ENCODE assay signal across 23 mouse cellular contexts in genomic region chr9:111228446-111228845, GRCm38 (mm10). TPM values are rescaled to one million over a fixed set of nuclear protein-coding genes. Genes with fewer than 3 reads are reported as not detected.
DNase-seq lines count a peak whose midpoint lies in the region; ATAC-seq and TF ChIP-seq lines count a peak whose summit lies in the region.
"Had no signal": no experiment of that assay in that cellular context is flagged by ENCODE, and none has a peak within 500 bp of the region (broad histone marks: within the 10 kb centered on the region; RNA-seq: fewer than 3 reads in every experiment).

No protein-coding gene starts in this region.

- no peaks in the 10 kb centered on the region for H3K27me3 ChIP-seq in intestine, postnatal 0 days (replicated peaks; ENCODE audit: control insufficient read depth, insufficient read depth, low read length)
- no peaks in the 10 kb centered on the region for H3K27me3 ChIP-seq in intestine, embryonic 15.5 days (replicated peaks)
- H3K27me3 ChIP-seq in heart, embryonic 11.5 days (ENCODE audit: control insufficient read depth, insufficient read depth, low read length): no peaks in the 10 kb centered on the region
- H3K27me3 ChIP-seq in heart, postnatal 0 days (ENCODE audit: control insufficient read depth, insufficient read depth, low read length): no peaks in the 10 kb centered on the region
- H3K27me3 ChIP-seq: embryonic facial prominence, embryonic 12.5 days; forebrain, embryonic 12.5 days; hindbrain, embryonic 13.5 days; liver, embryonic 15.5 days; lung, embryonic 15.5 days; Patski; stomach, embryonic 15.5 days had no signal

- intact Hi-C loops in gastrocnemius, adult 2 months (cut with DNase I): no loop called here

- H3K9ac ChIP-seq in intestine, postnatal 0 days (ENCODE audit: low read depth, low read length): no peak overlapping the region
- H3K9ac ChIP-seq in intestine, embryonic 15.5 days: no peak overlapping the region
- H3K9ac ChIP-seq in heart, embryonic 11.5 days (ENCODE audit: low read depth, low read length): 0 out of 2 replicates have a peak overlapping the region, but pooled peaks have one; percentile 6
- H3K9ac ChIP-seq in heart, postnatal 0 days (replicated peaks; ENCODE audit: low read depth, low read length): no peak overlapping the region
- H3K9ac ChIP-seq: embryonic facial prominence, embryonic 12.5 days; forebrain, embryonic 12.5 days; hindbrain, embryonic 13.5 days; liver, embryonic 15.5 days; lung, embryonic 15.5 days; stomach, embryonic 15.5 days had no signal

- no peak overlapping the region for H3K27ac ChIP-seq in intestine, postnatal 0 days (ENCODE audit: low read depth, low read length)
- no peak overlapping the region for H3K27ac ChIP-seq in intestine, embryonic 15.5 days
- H3K27ac ChIP-seq in heart, embryonic 11.5 days (ENCODE audit: low read depth, low read length): no peak overlapping the region
- peak overlapping the region; percentile 59 for H3K27ac ChIP-seq in heart, postnatal 0 days (ENCODE audit: low read depth)
- H3K27ac ChIP-seq in gastrocnemius, adult 2 months: no peak overlapping the region
- H3K27ac ChIP-seq: embryonic facial prominence, embryonic 12.5 days; forebrain, embryonic 12.5 days; hindbrain, embryonic 13.5 days; limb, embryonic 10.5 days; liver, embryonic 15.5 days; lung, embryonic 15.5 days; stomach, embryonic 15.5 days had no signal

- DNase-seq in heart, postnatal 0 days (ENCODE audit: low spot score): peak; percentile 77
- no peak for DNase-seq in thymus, postnatal 10 days (ENCODE audit: low spot score in 2 of 2)
- DNase-seq in gastrocnemius, adult 2 months: no peak
- no peak for DNase-seq in gastrocnemius, postnatal 25 days
- DNase-seq: cerebellum, adult 2 months; cerebellum, postnatal 25 days; kidney, adult 8-10 months; kidney, postnatal 10 days; liver; lung, postnatal 36 days; thymus, adult 2 months had no signal

- 72% methylated on average over 5 of the region's 5 CpGs for WGBS in intestine, postnatal 0 days
- WGBS in intestine, embryonic 15.5 days: 69% methylated on average over 5 of the region's 5 CpGs
- WGBS in heart, embryonic 11.5 days (ENCODE audit: insufficient replicate concordance): 42% methylated on average over 5 of the region's 5 CpGs
- WGBS in heart, postnatal 0 days: 20% methylated on average over 5 of the region's 5 CpGs

- no peak overlapping the region for H3K4me2 ChIP-seq in intestine, postnatal 0 days (replicated peaks; ENCODE audit: low read depth)
- H3K4me2 ChIP-seq in intestine, embryonic 15.5 days (replicated peaks): no peak overlapping the region
- H3K4me2 ChIP-seq in heart, embryonic 11.5 days: no peak overlapping the region
- no peak overlapping the region for H3K4me2 ChIP-seq in heart, postnatal 0 days (ENCODE audit: low read depth, low read length)
- H3K4me2 ChIP-seq: embryonic facial prominence, embryonic 12.5 days; forebrain, embryonic 12.5 days; hindbrain, embryonic 13.5 days; liver, embryonic 15.5 days; lung, embryonic 15.5 days; stomach, embryonic 15.5 days had no signal

- TF ChIP-seq EP300 in heart, postnatal 0 days (IDR thresholded peaks at IDR 0.05; ENCODE audit: low read depth): peak; percentile 85

- H3K4me3 ChIP-seq in intestine, postnatal 0 days (ENCODE audit: low read depth, low read length): no peak overlapping the region
- H3K4me3 ChIP-seq in intestine, embryonic 15.5 days (replicated peaks): no peak overlapping the region
- H3K4me3 ChIP-seq in heart, embryonic 11.5 days (ENCODE audit: low read depth, low read length): no peak overlapping the region
- no peak overlapping the region for H3K4me3 ChIP-seq in heart, postnatal 0 days (ENCODE audit: low read depth, low read length)
- H3K4me3 ChIP-seq in gastrocnemius, adult 2 months: no peak overlapping the region
- H3K4me3 ChIP-seq: embryonic facial prominence, embryonic 12.5 days; forebrain, embryonic 12.5 days; hindbrain, embryonic 13.5 days; limb, embryonic 10.5 days; liver, embryonic 15.5 days; lung, embryonic 15.5 days; stomach, embryonic 15.5 days had no signal

- H3K9me3 ChIP-seq in intestine, postnatal 0 days (ENCODE audit: control insufficient read depth): no peaks in the 10 kb centered on the region
- H3K9me3 ChIP-seq in intestine, embryonic 15.5 days: no peaks in the 10 kb centered on the region
- H3K9me3 ChIP-seq in heart, embryonic 11.5 days (replicated peaks; ENCODE audit: control insufficient read depth, low read length): no peaks in the 10 kb centered on the region
- no peaks in the 10 kb centered on the region for H3K9me3 ChIP-seq in heart, postnatal 0 days (replicated peaks; ENCODE audit: control insufficient read depth, low read length)
- H3K9me3 ChIP-seq: embryonic facial prominence, embryonic 12.5 days; forebrain, embryonic 12.5 days; hindbrain, embryonic 13.5 days; limb, embryonic 10.5 days; liver, embryonic 15.5 days; lung, embryonic 15.5 days; stomach, embryonic 15.5 days had no signal

- no peaks in the 10 kb centered on the region for H3K4me1 ChIP-seq in intestine, postnatal 0 days (replicated peaks; ENCODE audit: control insufficient read depth, insufficient read depth, low read length)
- H3K4me1 ChIP-seq in intestine, embryonic 15.5 days (replicated peaks): no peaks in the 10 kb centered on the region
- H3K4me1 ChIP-seq in heart, embryonic 11.5 days (ENCODE audit: control insufficient read depth, insufficient read depth, low read length): peaks cover 40% of the 10 kb centered on the region
- H3K4me1 ChIP-seq in heart, postnatal 0 days (ENCODE audit: control insufficient read depth, insufficient read depth): peaks cover 35% of the 10 kb centered on the region
- H3K4me1 ChIP-seq: forebrain, embryonic 12.5 days; hindbrain, embryonic 13.5 days; limb, embryonic 10.5 days; liver, embryonic 15.5 days; lung, embryonic 15.5 days; stomach, embryonic 15.5 days had no signal

- TF ChIP-seq CTCF in intestine, postnatal 0 days (IDR thresholded peaks at IDR 0.05; ENCODE audit: low read depth): no peak
- no peak for TF ChIP-seq CTCF in heart, postnatal 0 days (IDR thresholded peaks at IDR 0.05; ENCODE audit: low read depth)
- TF ChIP-seq CTCF in gastrocnemius, adult 2 months (IDR thresholded peaks at IDR 0.05): no peak

- ATAC-seq in intestine, postnatal 0 days: peak; percentile 43; the same call in 1 of the 2 replicates
- ATAC-seq in intestine, embryonic 15.5 days: no peak
- ATAC-seq in heart, embryonic 11.5 days (replicated peaks; ENCODE audit: insufficient number of reproducible peaks, low FRiP score, low TSS enrichment): peak; percentile 82
- ATAC-seq in heart, postnatal 0 days (ENCODE audit: insufficient read depth, low read depth): peak; percentile 82
- ATAC-seq: midbrain, embryonic 16.5 days; Patski had no signal

- peaks cover 77% of the 10 kb centered on the region for H3K36me3 ChIP-seq in intestine, postnatal 0 days (ENCODE audit: control insufficient read depth, insufficient read depth)
- H3K36me3 ChIP-seq in intestine, embryonic 15.5 days: peaks cover 40% of the 10 kb centered on the region
- H3K36me3 ChIP-seq in heart, embryonic 11.5 days (ENCODE audit: control insufficient read depth, insufficient read depth, low read length): peaks cover 21% of the 10 kb centered on the region
- peaks cover 81% of the 10 kb centered on the region for H3K36me3 ChIP-seq in heart, postnatal 0 days (replicated peaks; ENCODE audit: control insufficient read depth, insufficient read depth, low read length)

RNA-seq across cellular contexts. Expression of gene Mlh1, which starts 43.1 kb away (rescaled TPM):
- 11.7 and 12.3 TPM in 2 replicates for polyA plus RNA-seq in intestine, postnatal 0 days (2015; fragmentation: Nextera tagmentation; extraction: Ambion mirVana)
- 43.4 and 44.9 TPM in 2 replicates for polyA plus RNA-seq in intestine, embryonic 15.5 days (2015; fragmentation: Nextera tagmentation; extraction: Ambion mirVana)
- polyA plus RNA-seq in heart, embryonic 11.5 days (2014; fragmentation: Nextera tagmentation; extraction: Ambion mirVana): 33.9 and 43.0 TPM in 2 replicates
- 12.8 and 18.4 TPM in 2 replicates for total RNA-seq in heart, postnatal 0 days (2014; rRNA removed; ENCODE audit: low replicate concordance)
- 19.7 and 20.0 TPM in 2 replicates for polyA plus RNA-seq in heart, postnatal 0 days (2015; fragmentation: Nextera tagmentation; extraction: Ambion mirVana)
- total RNA-seq in gastrocnemius, adult 2 months (2021): 1 to 10 TPM; 5.1 to 6.4 TPM
- total RNA-seq in gastrocnemius, postnatal 25 days (2021): 1 to 10 TPM; 4.4 to 8.7 TPM

RNA-seq across cellular contexts. Expression of gene Epm2aip1, which starts 43.3 kb away (rescaled TPM):
- 8.0 TPM in 2 replicates for polyA plus RNA-seq in intestine, postnatal 0 days (2015; fragmentation: Nextera tagmentation; extraction: Ambion mirVana)
- 20.5 and 23.5 TPM in 2 replicates for polyA plus RNA-seq in intestine, embryonic 15.5 days (2015; fragmentation: Nextera tagmentation; extraction: Ambion mirVana)
- polyA plus RNA-seq in heart, embryonic 11.5 days (2014; fragmentation: Nextera tagmentation; extraction: Ambion mirVana): 25.6 and 35.3 TPM in 2 replicates
- total RNA-seq in heart, postnatal 0 days (2014; rRNA removed; ENCODE audit: low replicate concordance): 28.2 and 33.0 TPM in 2 replicates
- polyA plus RNA-seq in heart, postnatal 0 days (2015; fragmentation: Nextera tagmentation; extraction: Ambion mirVana): 13.5 and 15.6 TPM in 2 replicates
- 10 to 100 TPM; 21.1 to 24.7 TPM for total RNA-seq in gastrocnemius, adult 2 months (2021)
- 10 to 100 TPM; 18.8 to 19.2 TPM for total RNA-seq in gastrocnemius, postnatal 25 days (2021)
